8 mouse cellular contexts compared by ENCODE assay signal in genomic region chr1:59252762-59253161, GRCm38 (mm10). TPM values are rescaled to one million over a fixed set of nuclear protein-coding genes. Genes with fewer than 3 reads are reported as not detected.
A peak's percentile ranks its signal among the peaks of the same experiment; 100 is the strongest.
DNase-seq lines count a peak whose midpoint lies in the region; ATAC-seq and TF ChIP-seq lines count a peak whose summit lies in the region.

No protein-coding gene starts in this region.

- H3K27me3 ChIP-seq in hindbrain, embryonic 15.5 days: no peaks in the 10 kb centered on the region
- H3K27me3 ChIP-seq in liver, embryonic 14.5 days (ENCODE audit: control insufficient read depth, insufficient read depth, low read length): no peaks in the 10 kb centered on the region
- H3K27me3 ChIP-seq in stomach, embryonic 16.5 days (ENCODE audit: control insufficient read depth, insufficient read depth, low read length): no peaks in the 10 kb centered on the region

- H3K27ac ChIP-seq in hindbrain, embryonic 15.5 days (replicated peaks): no peak overlapping the region
- H3K27ac ChIP-seq in liver, embryonic 14.5 days: no peak overlapping the region
- H3K27ac ChIP-seq in stomach, embryonic 16.5 days (ENCODE audit: low read length): no peak overlapping the region

- H3K9ac ChIP-seq in hindbrain, embryonic 15.5 days: no peak overlapping the region; the same call in 1 of the 2 replicates
- H3K9ac ChIP-seq in liver, embryonic 14.5 days (replicated peaks): no peak overlapping the region
- H3K9ac ChIP-seq in stomach, embryonic 16.5 days (ENCODE audit: low read length): no peak overlapping the region

- TF ChIP-seq CTCF in liver, embryonic 14.5 days (IDR thresholded peaks at IDR 0.05; ENCODE audit: low read depth): no peak

- H3K4me3 ChIP-seq in hindbrain, embryonic 15.5 days: peak overlapping the region; percentile 30
- no peak overlapping the region for H3K4me3 ChIP-seq in liver, embryonic 14.5 days (ENCODE audit: insufficient read depth in 1 of 2, low read depth in 2 of 2, low read length in 2 of 2)
- H3K4me3 ChIP-seq in stomach, embryonic 16.5 days (replicated peaks; ENCODE audit: low read length): peak overlapping the region; percentile 33

- H3K4me1 ChIP-seq in hindbrain, embryonic 15.5 days (replicated peaks): peaks cover 18% of the 10 kb centered on the region
- no peaks in the 10 kb centered on the region for H3K4me1 ChIP-seq in liver, embryonic 14.5 days (replicated peaks; ENCODE audit: control insufficient read depth in 2 of 2, insufficient read depth in 2 of 2, low read length in 1 of 2)
- H3K4me1 ChIP-seq in stomach, embryonic 16.5 days (ENCODE audit: control insufficient read depth, insufficient read depth, low read length): peaks cover 3% of the 10 kb centered on the region; the same call in 1 of the 2 replicates

- no peaks in the 10 kb centered on the region for H3K36me3 ChIP-seq in hindbrain, embryonic 15.5 days
- no peaks in the 10 kb centered on the region for H3K36me3 ChIP-seq in liver, embryonic 14.5 days (replicated peaks; ENCODE audit: control insufficient read depth, insufficient read depth, low read depth)
- H3K36me3 ChIP-seq in stomach, embryonic 16.5 days (ENCODE audit: control insufficient read depth, insufficient read depth, low read length): no peaks in the 10 kb centered on the region

- peak; percentile 65; the same call in 1 of the 2 replicates for ATAC-seq in hindbrain, embryonic 15.5 days (ENCODE audit: low FRiP score, low read depth)
- no peak for ATAC-seq in liver, embryonic 14.5 days (ENCODE audit: insufficient read depth)
- no peak for ATAC-seq in stomach, embryonic 16.5 days (ENCODE audit: insufficient read depth, low FRiP score)

- H3K9me3 ChIP-seq in hindbrain, embryonic 15.5 days: no peaks in the 10 kb centered on the region
- no peaks in the 10 kb centered on the region for H3K9me3 ChIP-seq in liver, embryonic 14.5 days (ENCODE audit: control insufficient read depth, low read length)
- no peaks in the 10 kb centered on the region for H3K9me3 ChIP-seq in stomach, embryonic 16.5 days (replicated peaks; ENCODE audit: control insufficient read depth, low read length)

- no peak for TF ChIP-seq EP300 in liver, embryonic 14.5 days (IDR thresholded peaks at IDR 0.05; ENCODE audit: low read depth)

- WGBS in hindbrain, embryonic 15.5 days: 14% methylated on average over 4 of the region's 7 CpGs
- 12% methylated on average over 5 of the region's 7 CpGs for WGBS in liver, embryonic 14.5 days (ENCODE audit: insufficient replicate concordance)
- 8% methylated on average over 5 of the region's 7 CpGs for WGBS in stomach, embryonic 16.5 days

- H3K4me2 ChIP-seq in hindbrain, embryonic 15.5 days: peak overlapping the region; percentile 57
- H3K4me2 ChIP-seq in liver, embryonic 14.5 days (ENCODE audit: low read depth): peak overlapping the region; percentile 44
- H3K4me2 ChIP-seq in stomach, embryonic 16.5 days (ENCODE audit: low read depth, low read length): peak overlapping the region; percentile 67

- peak; percentile 49 for DNase-seq in urinary bladder, postnatal 14 days (ENCODE audit: low spot score)
- no peak for DNase-seq in urinary bladder, postnatal 4 days (ENCODE audit: low spot score in 2 of 2)
- DNase-seq in liver, embryonic 14.5 days (ENCODE audit: low read depth in 3 of 3, low spot score in 3 of 3): no peak
- no peak for DNase-seq in adipocyte (ENCODE audit: low spot score)
- no peak for DNase-seq in spleen, postnatal 36 days (ENCODE audit: low spot score in 2 of 2)
- no peak for DNase-seq in ovary, postnatal 10 days (ENCODE audit: low spot score)

RNA-seq across cellular contexts. Expression of gene Cdk15, which starts 3.9 kb away (rescaled TPM):
- 1.0 and 1.6 TPM in 2 replicates for polyA plus RNA-seq in hindbrain, embryonic 15.5 days (2015; fragmentation: Nextera tagmentation; extraction: Ambion mirVana)
- not detected in 2 replicates for polyA plus RNA-seq in liver, embryonic 14.5 days (2012; rRNA removed)
- polyA plus RNA-seq in liver, embryonic 14.5 days (2014; fragmentation: Nextera tagmentation; extraction: Ambion mirVana): 0.27 TPM in 1 of 2 replicates, not detected in the other
- 0.20 and 0.27 TPM in 2 replicates for polyA plus RNA-seq in stomach, embryonic 16.5 days (2015; fragmentation: Nextera tagmentation; extraction: Ambion mirVana)

RNA-seq across cellular contexts. Expression of gene Als2, which starts 15.7 kb away (rescaled TPM):
- polyA plus RNA-seq in hindbrain, embryonic 15.5 days (2015; fragmentation: Nextera tagmentation; extraction: Ambion mirVana): 18.2 and 19.9 TPM in 2 replicates
- polyA plus RNA-seq in liver, embryonic 14.5 days (2012; rRNA removed): 2.9 and 3.7 TPM in 2 replicates
- polyA plus RNA-seq in liver, embryonic 14.5 days (2014; fragmentation: Nextera tagmentation; extraction: Ambion mirVana): 4.1 and 4.8 TPM in 2 replicates
- 9.2 and 9.7 TPM in 2 replicates for polyA plus RNA-seq in stomach, embryonic 16.5 days (2015; fragmentation: Nextera tagmentation; extraction: Ambion mirVana)

Comparison
In these comparisons a context has a peak if more than half of its experiments do, and no peak if none do; other contexts are left out.
1. H3K4me3 ChIP-seq: peak in hindbrain, embryonic 15.5 days (single experiment) and stomach, embryonic 16.5 days (single experiment); none in liver, embryonic 14.5 days (0 of 2).
2. Peak in every context shown above with its lines, with median percentiles within 50 percentile points of each other: H3K4me2 ChIP-seq.